11 mouse cellular contexts compared by ENCODE assay signal in the genomic region with DNA sequence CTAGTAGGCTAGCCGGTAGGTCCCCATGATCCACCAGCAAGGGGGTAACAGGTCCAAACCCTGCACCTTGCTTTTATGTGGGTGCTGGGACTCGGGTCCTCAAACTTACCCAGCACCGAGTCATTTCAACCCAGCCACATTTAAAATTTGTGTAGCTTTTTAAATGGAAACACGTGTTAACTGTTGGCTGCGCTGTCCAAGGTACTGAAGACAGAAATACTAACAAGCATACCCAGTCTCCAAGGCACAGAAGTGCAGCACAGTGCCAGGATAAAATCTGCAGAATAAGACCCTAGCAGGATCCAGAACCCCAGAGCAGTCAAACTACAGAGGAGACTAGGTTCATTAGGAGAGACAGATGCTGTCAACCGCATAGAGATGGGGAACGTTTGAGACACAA.
DNase-seq lines count a peak whose midpoint lies in the region; ATAC-seq and TF ChIP-seq lines count a peak whose summit lies in the region.
"Had no signal": no experiment of that assay in that cellular context is flagged by ENCODE, and none has a peak within 500 bp of the region (broad histone marks: within the 10 kb centered on the region; RNA-seq: fewer than 3 reads in every experiment).

No protein-coding gene starts in this region.

- no peaks in the 10 kb centered on the region for H3K27me3 ChIP-seq in intestine, embryonic 14.5 days (replicated peaks; ENCODE audit: control insufficient read depth, insufficient read depth, low read length)
- no peaks in the 10 kb centered on the region for H3K27me3 ChIP-seq in intestine, postnatal 0 days (replicated peaks; ENCODE audit: control insufficient read depth, insufficient read depth, low read length)
- H3K27me3 ChIP-seq: embryonic facial prominence, embryonic 15.5 days; neural tube, embryonic 13.5 days had no signal

- no peaks in the 10 kb centered on the region for H3K36me3 ChIP-seq in intestine, embryonic 14.5 days (ENCODE audit: control insufficient read depth, insufficient read depth, low read length)
- no peaks in the 10 kb centered on the region for H3K36me3 ChIP-seq in intestine, postnatal 0 days (ENCODE audit: control insufficient read depth, insufficient read depth)
- H3K36me3 ChIP-seq: embryonic facial prominence, embryonic 15.5 days; neural tube, embryonic 13.5 days had no signal

- H3K4me1 ChIP-seq in intestine, embryonic 14.5 days (replicated peaks; ENCODE audit: control insufficient read depth, insufficient read depth, low read length) = no peaks in the 10 kb centered on the region
- H3K4me1 ChIP-seq in intestine, postnatal 0 days (replicated peaks; ENCODE audit: control insufficient read depth, insufficient read depth, low read length) = no peaks in the 10 kb centered on the region
- H3K4me1 ChIP-seq: embryonic facial prominence, embryonic 15.5 days had no signal

- intact Hi-C loops in left cerebral cortex, postnatal 4 days (cut with DNase I) = no loop called here

- TF ChIP-seq CTCF in intestine, postnatal 0 days (IDR thresholded peaks at IDR 0.05; ENCODE audit: low read depth) = no peak

- H3K27ac ChIP-seq in intestine, embryonic 14.5 days (ENCODE audit: low read depth) = no peak overlapping the region
- no peak overlapping the region for H3K27ac ChIP-seq in intestine, postnatal 0 days (ENCODE audit: low read depth, low read length)
- H3K27ac ChIP-seq: embryonic facial prominence, embryonic 15.5 days; neural tube, embryonic 13.5 days had no signal

- no peak overlapping the region for H3K4me3 ChIP-seq in intestine, embryonic 14.5 days (ENCODE audit: low read depth, low read length)
- H3K4me3 ChIP-seq in intestine, postnatal 0 days (ENCODE audit: low read depth, low read length) = no peak overlapping the region
- H3K4me3 ChIP-seq: embryonic facial prominence, embryonic 15.5 days; neural tube, embryonic 13.5 days had no signal

- H3K4me2 ChIP-seq in intestine, embryonic 14.5 days (ENCODE audit: low read length) = no peak overlapping the region
- no peak overlapping the region for H3K4me2 ChIP-seq in intestine, postnatal 0 days (replicated peaks; ENCODE audit: low read depth)
- H3K4me2 ChIP-seq: embryonic facial prominence, embryonic 15.5 days; neural tube, embryonic 13.5 days had no signal

- no peak overlapping the region for H3K9ac ChIP-seq in intestine, embryonic 14.5 days (ENCODE audit: low read length)
- no peak overlapping the region for H3K9ac ChIP-seq in intestine, postnatal 0 days (ENCODE audit: low read depth, low read length)
- H3K9ac ChIP-seq: embryonic facial prominence, embryonic 15.5 days; neural tube, embryonic 13.5 days had no signal

- WGBS in intestine, embryonic 14.5 days = 30% methylated on average over 7 of the region's 7 CpGs
- 25% methylated on average over 7 of the region's 7 CpGs for whole genome bisulfite sequencing in intestine, postnatal 0 days

- no peak for ATAC-seq in intestine, embryonic 14.5 days (replicated peaks; ENCODE audit: low FRiP score, low TSS enrichment, low read depth)
- ATAC-seq in intestine, postnatal 0 days = no peak

- H3K9me3 ChIP-seq in intestine, embryonic 14.5 days (ENCODE audit: control insufficient read depth, low read length) = no peaks in the 10 kb centered on the region
- no peaks in the 10 kb centered on the region for H3K9me3 ChIP-seq in intestine, postnatal 0 days (ENCODE audit: control insufficient read depth)
- H3K9me3 ChIP-seq: embryonic facial prominence, embryonic 15.5 days; neural tube, embryonic 13.5 days had no signal

- DNase-seq in intestine, embryonic 14.5 days (ENCODE audit: low spot score) = peak; percentile 71
- peak; percentile 57 for DNase-seq in testis, postnatal 10 days (ENCODE audit: low spot score)
- no peak for DNase-seq in testis, postnatal 14 days (ENCODE audit: low spot score)
- peak; percentile 29 for DNase-seq in embryo, embryonic 9.5 days (ENCODE audit: extremely low spot score)
- no peak for DNase-seq in layer of hippocampus, adult 8-10 months (ENCODE audit: low spot score in 2 of 2)
- DNase-seq in left cerebral cortex, postnatal 4 days = no peak
- no peak for DNase-seq in layer of hippocampus, postnatal 36 days
- DNase-seq: thymus, postnatal 14 days had no signal

Comparison
In these comparisons a context has a peak if more than half of its experiments do, and no peak if none do; other contexts are left out.
1. DNase-seq: peak in intestine, embryonic 14.5 days (single experiment), testis, postnatal 10 days (single experiment) and embryo, embryonic 9.5 days (single experiment); none in testis, postnatal 14 days (single experiment), layer of hippocampus, adult 8-10 months (0 of 2), left cerebral cortex, postnatal 4 days (single experiment) and layer of hippocampus, postnatal 36 days (0 of 2).